Mouse (Mus musculus): ENCODE data around the gene Lst1. TPM values are rescaled to one million over a fixed set of nuclear protein-coding genes. Genes with fewer than 3 reads are reported as not detected.

Lst1 gene
- polyA plus RNA-seq, 1 experiment from 2014 or later = 29.0 TPM

DNA sequence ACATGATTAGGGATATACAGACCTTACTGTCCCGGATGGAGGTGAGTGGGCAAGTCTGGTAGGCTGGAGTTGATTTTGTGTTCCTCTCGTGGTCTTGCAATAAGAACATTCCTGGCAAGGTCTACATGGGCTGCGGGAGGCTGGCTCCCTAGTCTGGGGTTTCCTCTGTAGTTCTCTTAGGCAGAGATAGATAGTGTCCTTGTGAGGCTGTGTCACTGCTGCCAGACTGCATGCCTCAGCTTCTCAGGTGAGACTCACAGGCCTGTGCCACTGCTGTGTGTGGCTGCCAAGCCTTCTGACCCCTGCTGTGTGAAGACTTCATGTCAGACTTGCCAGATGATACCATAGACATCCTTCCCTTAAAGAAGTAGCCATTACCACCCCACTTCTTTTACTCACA is 49.0 kb downstream of the Lst1 start:
- Histone ChIP-seq H3K4me2 (no peak overlapping the region), H3K36me3 (peaks cover 63% of the 10 kb centered on the region), H3K27me3 (no peaks in the 10 kb centered on the region), H3K4me3 (replicated peaks) (no peak overlapping the region), H3K27ac (no peak overlapping the region), H3K9me3 (replicated peaks) (no peaks in the 10 kb centered on the region), H3K4me1 (replicated peaks) (peaks cover 23% of the 10 kb centered on the region), H3K9ac (no peak overlapping the region)
- DNase-seq (no peak), ATAC-seq (ENCODE audit: low read depth) (no peak)
- 79% methylated on average over 3 of the region's 3 CpGs for WGBS (ENCODE audit: insufficient replicate concordance)

DNA sequence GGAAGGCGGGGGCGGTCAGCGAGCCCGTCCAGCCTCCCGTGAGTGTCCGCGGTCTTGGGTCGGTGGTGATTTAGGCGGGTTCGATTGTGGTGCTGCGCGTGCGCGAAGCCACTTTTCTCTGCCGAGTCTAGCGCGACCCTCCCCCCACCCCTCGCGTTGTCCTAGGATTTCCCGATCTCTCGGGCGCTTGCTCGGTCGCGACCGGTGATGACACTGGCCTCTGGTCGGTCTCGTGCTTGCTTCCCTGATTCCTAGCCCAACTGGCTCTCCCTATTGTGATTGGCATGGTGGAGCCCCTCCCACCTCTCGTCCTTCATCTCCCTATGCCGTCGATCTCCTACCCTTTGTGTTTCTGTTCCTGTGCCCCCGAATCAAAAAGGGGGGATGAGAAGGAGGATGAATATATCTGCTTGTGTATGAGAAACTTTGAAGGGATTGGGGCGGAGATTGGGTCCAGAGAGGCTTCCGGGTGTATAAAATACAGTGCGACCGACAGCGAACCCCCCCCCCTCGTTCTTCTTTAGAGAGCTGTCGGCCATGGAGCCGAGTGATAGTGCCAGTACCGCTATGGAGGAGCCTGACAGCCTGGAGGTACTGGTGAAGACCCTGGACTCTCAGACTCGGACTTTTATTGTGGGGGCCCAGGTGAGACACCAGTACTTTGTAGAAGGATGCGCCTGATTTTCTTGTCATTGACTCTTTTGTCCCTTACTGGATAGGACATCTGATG is 52.5 kb downstream of the Lst1 start:
- H3K27me3 ChIP-seq = no peaks in the 10 kb centered on the region
- DNase-seq (peak; percentile 55), ATAC-seq (ENCODE audit: low read depth) (peak; percentile 39)
- H3K9ac ChIP-seq = peak overlapping the region; percentile 81
- H3K27ac ChIP-seq = peak overlapping the region; percentile 89
- WGBS (ENCODE audit: insufficient replicate concordance) = under 1% methylated on average over 43 of the region's 43 CpGs
- H3K4me1 ChIP-seq (replicated peaks) = peaks cover 38% of the 10 kb centered on the region
- H3K9me3 ChIP-seq (replicated peaks) = no peaks in the 10 kb centered on the region
- H3K4me3 ChIP-seq (replicated peaks) = peak overlapping the region; percentile 87
- peak overlapping the region; percentile 92 for H3K4me2 ChIP-seq
- peaks cover 28% of the 10 kb centered on the region for H3K36me3 ChIP-seq

Small RNA genes within 50 kb of the gene (microRNA-seq; reads per million reads assigned to microRNA genes)
- gene Mir6973a (not detected), gene Mir6974 (not detected)

Other genes with a start within 250 kb of the Lst1 start
- 0.07 and 0.15 TPM in 2 replicates for gene Hspa1b, start 229.2 kb downstream of the Lst1 start, polyA plus RNA-seq (2015; fragmentation: Nextera tagmentation; extraction: Ambion mirVana)
- not detected in 2 replicates for gene Gm20481, start 218.5 kb downstream of the Lst1 start, polyA plus RNA-seq (2015; fragmentation: Nextera tagmentation; extraction: Ambion mirVana)
- gene Hspa1a, start 216.3 kb downstream of the Lst1 start, polyA plus RNA-seq (2015; fragmentation: Nextera tagmentation; extraction: Ambion mirVana) = 2.1 and 2.3 TPM in 2 replicates
- 0.10 and 0.34 TPM in 2 replicates for gene Hspa1l, start 215.7 kb downstream of the Lst1 start, polyA plus RNA-seq (2015; fragmentation: Nextera tagmentation; extraction: Ambion mirVana)
- gene Lsm2, start 206.6 kb downstream of the Lst1 start, polyA plus RNA-seq (2015; fragmentation: Nextera tagmentation; extraction: Ambion mirVana) = 163 and 178 TPM in 2 replicates
- 110 and 112 TPM in 2 replicates for gene Vars, start 187.5 kb downstream of the Lst1 start, polyA plus RNA-seq (2015; fragmentation: Nextera tagmentation; extraction: Ambion mirVana)
- gene Vwa7, start 171.9 kb downstream of the Lst1 start, polyA plus RNA-seq (2015; fragmentation: Nextera tagmentation; extraction: Ambion mirVana) = 0.08 TPM in 2 replicates
- gene Sapcd1, start 160.4 kb downstream of the Lst1 start, polyA plus RNA-seq (2015; fragmentation: Nextera tagmentation; extraction: Ambion mirVana) = 2.5 and 2.8 TPM in 2 replicates
- gene Msh5, start 141.7 kb downstream of the Lst1 start, polyA plus RNA-seq (2015; fragmentation: Nextera tagmentation; extraction: Ambion mirVana) = 3.2 and 3.4 TPM in 2 replicates
- gene Clic1, start 138.5 kb downstream of the Lst1 start, polyA plus RNA-seq (2015; fragmentation: Nextera tagmentation; extraction: Ambion mirVana) = 141 and 147 TPM in 2 replicates
- gene Ddah2, start 129.4 kb downstream of the Lst1 start, polyA plus RNA-seq (2015; fragmentation: Nextera tagmentation; extraction: Ambion mirVana) = 28.9 and 30.6 TPM in 2 replicates
- gene Ly6g6c, start 123.1 kb downstream of the Lst1 start, polyA plus RNA-seq (2015; fragmentation: Nextera tagmentation; extraction: Ambion mirVana) = 0.25 and 0.31 TPM in 2 replicates
- 4.1 and 5.2 TPM in 2 replicates for gene Mpig6b, start 122.3 kb downstream of the Lst1 start, polyA plus RNA-seq (2015; fragmentation: Nextera tagmentation; extraction: Ambion mirVana)
- 0.13 and 0.23 TPM in 2 replicates for gene Ly6g6e, start 111.5 kb downstream of the Lst1 start, polyA plus RNA-seq (2015; fragmentation: Nextera tagmentation; extraction: Ambion mirVana)
- 0.35 and 0.47 TPM in 2 replicates for gene Ly6g6d, start 110.4 kb downstream of the Lst1 start, polyA plus RNA-seq (2015; fragmentation: Nextera tagmentation; extraction: Ambion mirVana)
- 7.2 and 7.3 TPM in 2 replicates for gene Ly6g6f, start 102.8 kb downstream of the Lst1 start, polyA plus RNA-seq (2015; fragmentation: Nextera tagmentation; extraction: Ambion mirVana)
- gene Abhd16a, start 99.2 kb downstream of the Lst1 start, polyA plus RNA-seq (2015; fragmentation: Nextera tagmentation; extraction: Ambion mirVana) = 51.0 and 54.9 TPM in 2 replicates
- gene Ly6g5c, start 80.2 kb downstream of the Lst1 start, polyA plus RNA-seq (2015; fragmentation: Nextera tagmentation; extraction: Ambion mirVana) = not detected in 2 replicates
- gene Ly6g5b, start 73.0 kb downstream of the Lst1 start, polyA plus RNA-seq (2015; fragmentation: Nextera tagmentation; extraction: Ambion mirVana) = 0.21 and 0.28 TPM in 2 replicates
- gene Gpank1, start 67.0 kb downstream of the Lst1 start, polyA plus RNA-seq (2015; fragmentation: Nextera tagmentation; extraction: Ambion mirVana) = 14.1 and 14.8 TPM in 2 replicates
- 176 and 182 TPM in 2 replicates for gene Csnk2b, start 66.4 kb downstream of the Lst1 start, polyA plus RNA-seq (2015; fragmentation: Nextera tagmentation; extraction: Ambion mirVana)
- 3.1 and 3.6 TPM in 2 replicates for gene D17H6S53E, start 62.1 kb downstream of the Lst1 start, polyA plus RNA-seq (2015; fragmentation: Nextera tagmentation; extraction: Ambion mirVana)
- 553 and 573 TPM in 2 replicates for gene Apom, start 56.4 kb downstream of the Lst1 start, polyA plus RNA-seq (2015; fragmentation: Nextera tagmentation; extraction: Ambion mirVana)
- 22.4 and 27.4 TPM in 2 replicates for gene Bag6, start 53.3 kb downstream of the Lst1 start, polyA plus RNA-seq (2015; fragmentation: Nextera tagmentation; extraction: Ambion mirVana)
- 45.1 and 51.5 TPM in 2 replicates for gene Prrc2a, start 23.5 kb downstream of the Lst1 start, polyA plus RNA-seq (2015; fragmentation: Nextera tagmentation; extraction: Ambion mirVana)
- 17.4 and 18.5 TPM in 2 replicates for gene Aif1, start 12.4 kb downstream of the Lst1 start, polyA plus RNA-seq (2015; fragmentation: Nextera tagmentation; extraction: Ambion mirVana)
- 0.53 and 0.80 TPM in 2 replicates for gene Ltb, start 6.0 kb upstream of the Lst1 start, polyA plus RNA-seq (2015; fragmentation: Nextera tagmentation; extraction: Ambion mirVana)
- 0.25 and 0.35 TPM in 2 replicates for gene Tnf, start 13.6 kb upstream of the Lst1 start, polyA plus RNA-seq (2015; fragmentation: Nextera tagmentation; extraction: Ambion mirVana)
- gene Lta, start 16.9 kb upstream of the Lst1 start, polyA plus RNA-seq (2015; fragmentation: Nextera tagmentation; extraction: Ambion mirVana) = 0.07 and 0.10 TPM in 2 replicates
- gene Gm16181, start 32.4 kb upstream of the Lst1 start, polyA plus RNA-seq (2015; fragmentation: Nextera tagmentation; extraction: Ambion mirVana) = 0.36 TPM in 1 of 2 replicates, not detected in the other
- gene Atp6v1g2, start 45.2 kb upstream of the Lst1 start, polyA plus RNA-seq (2015; fragmentation: Nextera tagmentation; extraction: Ambion mirVana) = 0.76 and 1.3 TPM in 2 replicates
- 3.9 and 4.4 TPM in 2 replicates for gene Nfkbil1, start 47.4 kb upstream of the Lst1 start, polyA plus RNA-seq (2015; fragmentation: Nextera tagmentation; extraction: Ambion mirVana)
- 208 and 220 TPM in 2 replicates for gene Ddx39b, start 53.3 kb upstream of the Lst1 start, polyA plus RNA-seq (2015; fragmentation: Nextera tagmentation; extraction: Ambion mirVana)
- 74.5 and 77.7 TPM in 2 replicates for gene H2-D1, start 74.3 kb upstream of the Lst1 start, polyA plus RNA-seq (2015; fragmentation: Nextera tagmentation; extraction: Ambion mirVana)
- gene H2-Q1, start 132.0 kb upstream of the Lst1 start, polyA plus RNA-seq (2015; fragmentation: Nextera tagmentation; extraction: Ambion mirVana) = 1.0 and 1.4 TPM in 2 replicates
- gene H2-Q2, start 153.8 kb upstream of the Lst1 start, polyA plus RNA-seq (2015; fragmentation: Nextera tagmentation; extraction: Ambion mirVana) = 0.68 and 0.90 TPM in 2 replicates
- gene H2-Q4, start 191.2 kb upstream of the Lst1 start, polyA plus RNA-seq (2015; fragmentation: Nextera tagmentation; extraction: Ambion mirVana) = 1.7 and 2.0 TPM in 2 replicates
- 9.6 and 11.1 TPM in 2 replicates for gene H2-Q6, start 236.4 kb upstream of the Lst1 start, polyA plus RNA-seq (2015; fragmentation: Nextera tagmentation; extraction: Ambion mirVana)